Mouse (Mus musculus): ENCODE results near the gene Dlgap5. TPM values are rescaled to one million over a fixed set of nuclear protein-coding genes. Genes with fewer than 3 reads are reported as not detected.
A peak's percentile ranks its signal among the peaks of the same experiment; 100 is the strongest.

Gene Dlgap5
- polyA plus RNA-seq, 1 experiment from 2014 or later = 56.0 TPM

GRCm38 (mm10) chr14:47373728-47374678 lies 44.2 kb downstream of the Dlgap5 start:
- ATAC-seq (ENCODE audit: insufficient read depth) (peak; percentile 52; the same call in 1 of the 2 replicates), DNase-seq (peak; percentile 31)
- 0 out of 2 replicates have a peak overlapping the region, but pooled peaks have one; percentile 17 for H3K9ac ChIP-seq
- H3K4me3 ChIP-seq (ENCODE audit: low read depth, low read length) = peak overlapping the region; percentile 27
- WGBS = 13% methylated on average over 48 of the region's 49 CpGs
- H3K27me3 ChIP-seq (ENCODE audit: insufficient read depth, low read length) = peaks cover 21% of the 10 kb centered on the region
- no peak overlapping the region for H3K27ac ChIP-seq (ENCODE audit: low read depth)
- H3K4me1 ChIP-seq (ENCODE audit: insufficient read depth) = no peaks in the 10 kb centered on the region
- no peaks in the 10 kb centered on the region for H3K36me3 ChIP-seq (ENCODE audit: insufficient read depth)
- TF ChIP-seq CTCF (IDR thresholded peaks at IDR 0.05; ENCODE audit: low read depth) = no peak
- H3K9me3 ChIP-seq (ENCODE audit: low read depth, low read length) = no peaks in the 10 kb centered on the region
- H3K4me2 ChIP-seq = peak overlapping the region; percentile 58

DNA sequence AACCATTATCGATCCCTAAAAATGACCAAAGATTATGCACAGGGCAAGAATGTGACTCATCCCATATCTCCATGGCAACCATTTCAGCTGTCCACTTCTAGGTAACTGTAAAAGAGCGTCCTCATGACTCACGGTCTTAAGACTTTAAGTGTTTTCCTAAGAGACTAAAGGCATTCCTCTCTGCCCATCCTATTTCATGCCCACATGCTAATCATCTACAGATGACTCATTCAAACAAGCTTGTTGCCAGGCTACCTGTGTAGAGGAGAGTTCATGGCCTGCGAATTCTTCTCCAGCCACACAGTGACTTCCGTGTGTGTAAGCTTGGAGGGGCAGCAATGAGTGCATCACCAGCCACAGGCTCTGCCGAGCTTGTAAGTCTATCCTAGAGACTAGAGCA lies 46.5 kb downstream of the Dlgap5 start:
- H3K4me1 ChIP-seq (ENCODE audit: insufficient read depth) = 0 out of 2 replicates have a peak, but pooled peaks cover 4% of the 10 kb centered on the region
- no peak overlapping the region for H3K27ac ChIP-seq (ENCODE audit: low read depth)
- TF ChIP-seq CTCF (IDR thresholded peaks at IDR 0.05; ENCODE audit: low read depth) = no peak
- H3K4me2 ChIP-seq = no peak overlapping the region
- no peaks in the 10 kb centered on the region for H3K36me3 ChIP-seq (ENCODE audit: insufficient read depth)
- DNase-seq (peak; percentile 37), ATAC-seq (ENCODE audit: insufficient read depth) (no peak)
- H3K9me3 ChIP-seq (ENCODE audit: low read depth, low read length) = no peaks in the 10 kb centered on the region
- H3K4me3 ChIP-seq (ENCODE audit: low read depth, low read length) = no peak overlapping the region
- H3K27me3 ChIP-seq (ENCODE audit: insufficient read depth, low read length) = peaks cover 21% of the 10 kb centered on the region
- WGBS = 53% methylated on average over 6 of the region's 6 CpGs
- no peak overlapping the region for H3K9ac ChIP-seq

DNA sequence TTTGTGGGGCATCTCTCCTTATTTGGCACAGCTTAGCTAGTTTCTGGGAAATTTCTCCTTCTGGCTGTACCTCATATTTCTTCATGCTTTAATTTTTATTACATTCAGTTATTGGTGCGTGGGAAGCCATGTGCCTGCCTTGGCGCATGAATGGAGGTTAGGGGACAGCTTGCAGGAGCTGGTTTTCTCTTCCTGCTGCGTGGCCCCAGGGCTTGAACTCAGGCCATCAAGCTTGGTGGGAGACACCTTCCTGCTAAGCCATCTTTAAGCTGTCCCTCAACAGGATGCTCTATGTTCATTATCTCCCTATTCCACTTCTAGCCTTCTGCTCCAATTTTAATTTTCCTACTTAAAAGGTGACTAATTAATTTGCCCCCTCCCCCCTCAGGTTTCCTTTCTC lies 47.4 kb downstream of the Dlgap5 start:
- TF ChIP-seq CTCF (IDR thresholded peaks at IDR 0.05; ENCODE audit: low read depth) = no peak
- no peaks in the 10 kb centered on the region for H3K9me3 ChIP-seq (ENCODE audit: low read depth, low read length)
- 79% methylated on average over 3 of the region's 3 CpGs for WGBS
- ATAC-seq (ENCODE audit: insufficient read depth) (no peak), DNase-seq (no peak)
- 0 out of 2 replicates have a peak, but pooled peaks cover 4% of the 10 kb centered on the region for H3K4me1 ChIP-seq (ENCODE audit: insufficient read depth)
- peaks cover 21% of the 10 kb centered on the region for H3K27me3 ChIP-seq (ENCODE audit: insufficient read depth, low read length)
- H3K36me3 ChIP-seq (ENCODE audit: insufficient read depth) = no peaks in the 10 kb centered on the region
- no peak overlapping the region for H3K4me3 ChIP-seq (ENCODE audit: low read depth, low read length)
- no peak overlapping the region for H3K4me2 ChIP-seq
- H3K27ac ChIP-seq (ENCODE audit: low read depth) = no peak overlapping the region
- no peak overlapping the region for H3K9ac ChIP-seq

GRCm38 (mm10) chr14:47369741-47370140 lies 48.5 kb downstream of the Dlgap5 start:
- no peak overlapping the region for H3K9ac ChIP-seq
- WGBS = 87% methylated on average over 5 of the region's 5 CpGs

DNA sequence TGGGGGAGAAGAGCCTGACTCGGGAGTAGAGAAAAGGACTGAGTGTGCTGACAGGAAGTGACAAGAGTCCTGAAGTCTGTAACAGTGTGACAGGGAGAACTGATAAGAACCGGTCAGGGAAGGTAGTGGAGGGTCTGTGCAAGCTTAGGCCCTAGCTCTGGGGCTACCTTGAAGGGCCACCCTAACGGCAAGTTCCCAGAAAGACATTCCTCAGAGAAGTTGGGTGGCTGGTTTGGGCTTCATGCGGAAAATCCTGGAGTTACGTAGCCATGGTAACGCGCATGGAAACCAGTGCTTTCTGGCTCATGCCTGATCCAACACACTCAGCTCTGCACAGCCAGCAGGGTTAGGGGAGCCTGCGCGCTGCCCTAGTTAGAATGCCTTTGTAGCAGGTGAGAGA lies 50.7 kb downstream of the Dlgap5 start, which contains the start of gene Lgals3:
TSS of gene Lgals3 (plus strand) at position 291 of the 400 bp plus-strand sequence.
- Histone ChIP-seq H3K4me3 (ENCODE audit: low read depth, low read length) (0 out of 2 replicates have a peak within 1 kb of the TSS, but pooled peaks have one; percentile 9), H3K4me1 (ENCODE audit: insufficient read depth) (peaks cover 8% of the 10 kb centered on the region; the same call in 1 of the 2 replicates), H3K9me3 (ENCODE audit: low read depth, low read length) (no peaks in the 10 kb centered on the region), H3K27me3 (ENCODE audit: insufficient read depth, low read length) (0 out of 2 replicates have a peak, but pooled peaks cover under 1% of the 10 kb centered on the region), H3K36me3 (ENCODE audit: insufficient read depth) (no peaks in the 10 kb centered on the region), H3K4me2 (peak within 1 kb of the TSS; percentile 43), H3K9ac (no peak within 1 kb of the TSS), H3K27ac (ENCODE audit: low read depth) (peak within 1 kb of the TSS; percentile 48)
- DNase-seq = peak; percentile 78
- 31% methylated on average over 9 of the region's 9 CpGs for WGBS
- ATAC-seq (ENCODE audit: insufficient read depth) = peak; percentile 85
- no peak for TF ChIP-seq CTCF (IDR thresholded peaks at IDR 0.05; ENCODE audit: low read depth)

More at GRCm38 (mm10) chr14:47369741-47370140, 48.5 kb downstream of the Dlgap5 start:
- DNase-seq (no peak), ATAC-seq (ENCODE audit: insufficient read depth) (no peak)
- H3K36me3 ChIP-seq (ENCODE audit: insufficient read depth) = no peaks in the 10 kb centered on the region
- no peak overlapping the region for H3K4me2 ChIP-seq
- H3K9me3 ChIP-seq (ENCODE audit: low read depth, low read length) = no peaks in the 10 kb centered on the region
- H3K4me1 ChIP-seq (ENCODE audit: insufficient read depth) = peaks cover 8% of the 10 kb centered on the region; the same call in 1 of the 2 replicates
- no peak overlapping the region for H3K4me3 ChIP-seq (ENCODE audit: low read depth, low read length)
- H3K27ac ChIP-seq (ENCODE audit: low read depth) = no peak overlapping the region
- H3K27me3 ChIP-seq (ENCODE audit: insufficient read depth, low read length) = peaks cover 21% of the 10 kb centered on the region
- no peak for TF ChIP-seq CTCF (IDR thresholded peaks at IDR 0.05; ENCODE audit: low read depth)

GRCm38 (mm10) chr14:47366881-47367321 lies 51.3 kb downstream of the Dlgap5 start:
- Histone ChIP-seq H3K36me3 (ENCODE audit: insufficient read depth) (no peaks in the 10 kb centered on the region), H3K27me3 (ENCODE audit: insufficient read depth, low read length) (no peaks in the 10 kb centered on the region), H3K4me2 (no peak overlapping the region), H3K27ac (ENCODE audit: low read depth) (peak overlapping the region; percentile 48; the same call in 1 of the 2 replicates), H3K9ac (no peak overlapping the region), H3K4me3 (ENCODE audit: low read depth, low read length) (no peak overlapping the region), H3K9me3 (ENCODE audit: low read depth, low read length) (no peaks in the 10 kb centered on the region), H3K4me1 (ENCODE audit: insufficient read depth) (peaks cover 8% of the 10 kb centered on the region; the same call in 1 of the 2 replicates)
- ATAC-seq (ENCODE audit: insufficient read depth) (peak; percentile 63; the same call in 1 of the 2 replicates), DNase-seq (peak; percentile 43)
- no peak for TF ChIP-seq CTCF (IDR thresholded peaks at IDR 0.05; ENCODE audit: low read depth)
- 29% methylated on average over 7 of the region's 7 CpGs for WGBS

Data from lung, embryonic 14.5 days (tissue).